Mouse (Mus musculus): ENCODE measurements at regions not wholly inside any gene's neighbourhood (a gene's known extent, or its start where the extent isn't known, plus 50 kb on each side); places are given as distances from the start of the nearest gene placed in this dataset.

GRCm38 (mm10) chr8:98829515-98829914 lies 586.8 kb downstream of the Cdh8 start:
- no peak for TF ChIP-seq CTCF (IDR thresholded peaks at IDR 0.05; ENCODE audit: low read depth)
- no peak overlapping the region for H3K4me2 ChIP-seq (replicated peaks; ENCODE audit: low read depth)
- no peak for ATAC-seq
- no peaks in the 10 kb centered on the region for H3K4me1 ChIP-seq (replicated peaks; ENCODE audit: control insufficient read depth, insufficient read depth, low read length)
- H3K36me3 ChIP-seq (ENCODE audit: control insufficient read depth, insufficient read depth): no peaks in the 10 kb centered on the region
- no peak overlapping the region for H3K4me3 ChIP-seq (ENCODE audit: low read depth, low read length)
- no peaks in the 10 kb centered on the region for H3K27me3 ChIP-seq (replicated peaks; ENCODE audit: control insufficient read depth, insufficient read depth, low read length)
- 77% methylated on average over 5 of the region's 5 CpGs for WGBS
- no peak overlapping the region for H3K9ac ChIP-seq (ENCODE audit: low read depth, low read length)
- no peaks in the 10 kb centered on the region for H3K9me3 ChIP-seq (ENCODE audit: control insufficient read depth)
- no peak overlapping the region for H3K27ac ChIP-seq (ENCODE audit: low read depth, low read length)

GRCm38 (mm10) chr8:98829006-98829405 lies 587.3 kb downstream of the Cdh8 start:
- WGBS: 75% methylated on average over 4 of the region's 4 CpGs
- H3K27me3 ChIP-seq (replicated peaks; ENCODE audit: control insufficient read depth, insufficient read depth, low read length): no peaks in the 10 kb centered on the region
- no peak for TF ChIP-seq CTCF (IDR thresholded peaks at IDR 0.05; ENCODE audit: low read depth)
- no peak overlapping the region for H3K27ac ChIP-seq (ENCODE audit: low read depth, low read length)
- no peak overlapping the region for H3K4me2 ChIP-seq (replicated peaks; ENCODE audit: low read depth)
- H3K36me3 ChIP-seq (ENCODE audit: control insufficient read depth, insufficient read depth): no peaks in the 10 kb centered on the region
- no peak overlapping the region for H3K4me3 ChIP-seq (ENCODE audit: low read depth, low read length)
- H3K9me3 ChIP-seq (ENCODE audit: control insufficient read depth): no peaks in the 10 kb centered on the region
- ATAC-seq: no peak
- no peaks in the 10 kb centered on the region for H3K4me1 ChIP-seq (replicated peaks; ENCODE audit: control insufficient read depth, insufficient read depth, low read length)
- H3K9ac ChIP-seq (ENCODE audit: low read depth, low read length): no peak overlapping the region

GRCm38 (mm10) chr8:98811922-98812321 lies 604.3 kb downstream of the Cdh8 start:
- Histone ChIP-seq H3K27ac (ENCODE audit: low read depth, low read length) (no peak overlapping the region), H3K4me3 (ENCODE audit: low read depth, low read length) (no peak overlapping the region), H3K4me1 (replicated peaks; ENCODE audit: control insufficient read depth, insufficient read depth, low read length) (no peaks in the 10 kb centered on the region), H3K9me3 (ENCODE audit: control insufficient read depth) (no peaks in the 10 kb centered on the region), H3K4me2 (replicated peaks; ENCODE audit: low read depth) (no peak overlapping the region), H3K27me3 (replicated peaks; ENCODE audit: control insufficient read depth, insufficient read depth, low read length) (no peaks in the 10 kb centered on the region), H3K36me3 (ENCODE audit: control insufficient read depth, insufficient read depth) (no peaks in the 10 kb centered on the region), H3K9ac (ENCODE audit: low read depth, low read length) (no peak overlapping the region)
- no peak for TF ChIP-seq CTCF (IDR thresholded peaks at IDR 0.05; ENCODE audit: low read depth)
- WGBS: 82% methylated on average over 3 of the region's 3 CpGs
- no peak for ATAC-seq

GRCm38 (mm10) chr8:98797445-98797844 lies 618.8 kb downstream of the Cdh8 start:
- Histone ChIP-seq H3K4me3 (ENCODE audit: low read depth, low read length) (no peak overlapping the region), H3K27me3 (replicated peaks; ENCODE audit: control insufficient read depth, insufficient read depth, low read length) (no peaks in the 10 kb centered on the region), H3K4me1 (replicated peaks; ENCODE audit: control insufficient read depth, insufficient read depth, low read length) (no peaks in the 10 kb centered on the region), H3K27ac (ENCODE audit: low read depth, low read length) (no peak overlapping the region), H3K36me3 (ENCODE audit: control insufficient read depth, insufficient read depth) (no peaks in the 10 kb centered on the region), H3K4me2 (replicated peaks; ENCODE audit: low read depth) (no peak overlapping the region), H3K9me3 (ENCODE audit: control insufficient read depth) (no peaks in the 10 kb centered on the region), H3K9ac (ENCODE audit: low read depth, low read length) (no peak overlapping the region)
- no peak for TF ChIP-seq CTCF (IDR thresholded peaks at IDR 0.05; ENCODE audit: low read depth)
- WGBS: 66% methylated on average over 2 of the region's 2 CpGs
- no peak for ATAC-seq

- ATAC-seq: no peak
- no peak overlapping the region for H3K4me2 ChIP-seq (replicated peaks; ENCODE audit: low read depth)
- H3K4me3 ChIP-seq (ENCODE audit: low read depth, low read length): no peak overlapping the region
- no peak overlapping the region for H3K9ac ChIP-seq (ENCODE audit: low read depth, low read length)
- H3K27ac ChIP-seq (ENCODE audit: low read depth, low read length): no peak overlapping the region
- no peaks in the 10 kb centered on the region for H3K36me3 ChIP-seq (ENCODE audit: control insufficient read depth, insufficient read depth)
- TF ChIP-seq CTCF (IDR thresholded peaks at IDR 0.05; ENCODE audit: low read depth): no peak
- no peaks in the 10 kb centered on the region for H3K9me3 ChIP-seq (ENCODE audit: control insufficient read depth)
- no peaks in the 10 kb centered on the region for H3K4me1 ChIP-seq (replicated peaks; ENCODE audit: control insufficient read depth, insufficient read depth, low read length)
- no peaks in the 10 kb centered on the region for H3K27me3 ChIP-seq (replicated peaks; ENCODE audit: control insufficient read depth, insufficient read depth, low read length)
These were observed 649.2 kb downstream of the Cdh8 start for GRCm38 (mm10) chr8:98767036-98767435.

- Histone ChIP-seq H3K4me1 (replicated peaks; ENCODE audit: control insufficient read depth, insufficient read depth, low read length) (no peaks in the 10 kb centered on the region), H3K36me3 (ENCODE audit: control insufficient read depth, insufficient read depth) (no peaks in the 10 kb centered on the region), H3K4me3 (ENCODE audit: low read depth, low read length) (no peak overlapping the region), H3K27ac (ENCODE audit: low read depth, low read length) (no peak overlapping the region), H3K4me2 (replicated peaks; ENCODE audit: low read depth) (no peak overlapping the region), H3K27me3 (replicated peaks; ENCODE audit: control insufficient read depth, insufficient read depth, low read length) (no peaks in the 10 kb centered on the region), H3K9ac (ENCODE audit: low read depth, low read length) (no peak overlapping the region), H3K9me3 (ENCODE audit: control insufficient read depth) (no peaks in the 10 kb centered on the region)
- TF ChIP-seq CTCF (IDR thresholded peaks at IDR 0.05; ENCODE audit: low read depth): no peak
- no peak for ATAC-seq
These were observed 659.7 kb downstream of the Cdh8 start for GRCm38 (mm10) chr8:98756596-98756995.

DNA sequence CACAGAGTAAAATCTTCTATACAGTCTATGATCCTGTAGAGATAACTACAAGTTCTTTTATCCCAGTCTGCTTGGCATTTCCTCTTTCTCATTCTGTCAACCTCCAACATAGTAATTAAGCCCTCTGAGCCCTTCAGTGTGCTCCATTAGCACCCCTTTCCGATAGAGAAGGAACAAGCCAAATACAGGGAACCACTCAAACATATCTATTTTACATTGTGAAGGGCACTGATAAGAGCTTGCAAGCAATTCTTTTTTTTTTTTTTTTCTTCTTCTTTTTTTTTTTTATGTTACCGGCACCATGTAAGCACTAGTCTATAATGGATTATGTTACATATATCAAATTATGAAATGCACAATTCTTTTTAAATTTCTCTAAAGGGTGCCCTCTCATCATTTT lies 660.5 kb downstream of the Cdh8 start:
- Histone ChIP-seq H3K4me3 (ENCODE audit: low read depth, low read length) (no peak overlapping the region), H3K4me2 (replicated peaks; ENCODE audit: low read depth) (no peak overlapping the region), H3K36me3 (ENCODE audit: control insufficient read depth, insufficient read depth) (no peaks in the 10 kb centered on the region), H3K9ac (ENCODE audit: low read depth, low read length) (no peak overlapping the region), H3K27ac (ENCODE audit: low read depth, low read length) (no peak overlapping the region), H3K27me3 (replicated peaks; ENCODE audit: control insufficient read depth, insufficient read depth, low read length) (no peaks in the 10 kb centered on the region), H3K4me1 (replicated peaks; ENCODE audit: control insufficient read depth, insufficient read depth, low read length) (no peaks in the 10 kb centered on the region), H3K9me3 (ENCODE audit: control insufficient read depth) (no peaks in the 10 kb centered on the region)
- ATAC-seq: no peak
- 81% methylated on average over 2 of the region's 2 CpGs for WGBS
- TF ChIP-seq CTCF (IDR thresholded peaks at IDR 0.05; ENCODE audit: low read depth): no peak

Data from intestine, postnatal 0 days (tissue).